Mouse (Mus musculus) right cerebral cortex, postnatal 14 days (tissue): Measurements from ENCODE around the gene Adamts4.

Source experiments
- DNase-seq: peaks from one replicate; pipeline ENCODE4 v3.0.0; 2022

Adamts4 gene

GRCm38 (mm10) chr1:171256937-171257548 lies 6.8 kb downstream of the Adamts4 start:
- DNase-seq: peak; percentile 52

DNA sequence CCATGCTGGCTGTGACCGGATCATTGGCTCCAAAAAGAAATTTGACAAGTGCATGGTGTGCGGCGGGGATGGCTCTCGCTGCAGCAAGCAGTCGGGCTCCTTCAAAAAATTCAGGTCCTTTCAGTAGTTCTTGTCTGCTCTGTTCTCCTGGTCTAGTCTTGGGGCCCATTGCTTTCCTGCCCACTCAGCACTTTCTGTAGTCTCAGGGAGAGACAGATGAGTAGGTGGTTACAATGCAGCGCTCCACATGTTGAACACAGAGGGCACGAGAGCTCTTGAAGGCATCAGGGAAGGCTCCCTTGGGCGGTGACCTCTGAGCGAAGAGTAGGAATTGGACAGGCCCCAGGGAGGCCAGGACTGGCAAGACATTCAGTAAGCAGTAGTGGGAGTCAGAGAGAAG lies 7.6 kb downstream of the Adamts4 start:
- DNase-seq: no peak

- DNase-seq: no peak
Observed at GRCm38 (mm10) chr1:171258921-171259320, 8.7 kb downstream of the Adamts4 start.

DNA sequence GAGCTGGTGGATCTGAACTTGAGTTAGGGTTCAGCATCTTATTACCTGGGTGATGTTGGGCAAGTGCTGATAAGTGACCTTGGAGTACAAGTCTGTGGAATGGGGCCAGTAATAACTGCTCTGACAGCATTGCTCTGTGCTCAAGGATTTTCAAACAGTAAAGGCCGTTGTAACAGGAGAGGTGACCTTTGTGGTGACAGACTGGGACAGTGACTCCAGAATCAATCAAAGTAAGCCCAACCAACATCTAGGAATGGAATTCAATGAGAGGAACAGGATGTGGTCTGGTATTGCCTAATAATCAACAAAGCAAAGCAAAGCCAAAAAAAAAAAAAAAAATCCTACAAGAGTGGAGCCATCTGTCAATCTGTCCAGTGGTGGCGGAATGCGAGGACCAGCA lies 10.1 kb downstream of the Adamts4 start:
- DNase-seq: no peak

- peak; percentile 70 for DNase-seq
Observed at GRCm38 (mm10) chr1:171262594-171263130, 12.4 kb downstream of the Adamts4 start.

- no peak for DNase-seq
Observed at GRCm38 (mm10) chr1:171263185-171263611, 13.0 kb downstream of the Adamts4 start.

DNA sequence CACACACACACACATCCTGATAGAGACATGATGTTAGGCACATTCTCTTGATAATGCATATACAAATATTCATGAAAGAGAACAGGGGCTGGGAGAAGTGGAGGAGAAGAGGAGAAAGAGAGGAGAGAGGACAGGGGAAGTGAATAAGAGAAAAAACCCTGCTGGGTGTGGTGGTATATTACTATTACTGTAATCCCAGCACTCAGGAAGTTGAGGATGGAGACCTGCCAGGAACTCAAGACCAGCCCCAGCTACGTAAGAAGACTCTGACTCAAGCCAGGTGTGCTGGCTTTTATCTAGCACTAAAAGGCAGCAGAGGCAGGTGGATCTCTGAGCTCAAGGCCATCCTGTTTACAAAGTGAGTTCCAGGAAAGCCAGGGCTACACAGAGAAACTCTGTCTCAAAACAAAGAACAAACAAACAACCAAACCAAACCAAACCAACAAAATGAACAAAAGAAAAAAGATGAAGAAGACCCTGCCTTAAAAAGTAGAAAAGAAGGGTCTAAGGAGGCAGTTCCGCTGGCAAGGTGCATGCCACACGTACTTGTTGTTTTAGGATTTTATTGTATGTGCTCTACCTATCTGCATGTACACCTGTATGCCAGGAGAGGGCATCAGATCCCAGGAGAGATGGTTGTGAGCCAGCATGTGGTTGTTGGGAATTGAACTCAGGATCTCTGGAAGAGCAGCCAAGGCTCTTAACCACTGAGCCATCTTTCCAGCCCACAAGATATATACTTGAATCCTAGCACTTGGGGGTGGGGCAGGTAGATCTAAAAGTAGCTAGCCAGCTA lies 13.6 kb downstream of the Adamts4 start:
- no peak for DNase-seq

- DNase-seq: no peak
Observed at GRCm38 (mm10) chr1:171265971-171266744, 15.9 kb downstream of the Adamts4 start.

DNA sequence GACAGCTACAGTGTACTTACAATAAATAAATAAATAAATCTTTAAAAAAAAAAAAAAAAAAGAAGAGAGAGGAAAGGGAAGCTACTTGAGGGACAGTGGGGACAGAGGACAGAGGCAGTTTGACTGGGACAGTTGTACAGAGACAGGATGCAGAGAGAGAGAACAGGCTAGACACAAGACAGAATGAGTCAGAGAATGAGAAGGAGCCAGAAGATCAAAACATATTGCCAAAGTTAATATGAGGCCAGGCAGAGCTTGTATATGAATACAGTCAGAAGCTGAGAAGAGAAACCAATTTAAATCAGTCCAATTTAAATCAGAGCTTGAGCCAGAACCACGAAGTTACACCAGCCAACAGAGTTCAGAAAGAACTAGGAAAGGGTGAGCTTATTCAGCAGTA lies 18.1 kb downstream of the Adamts4 start:
- DNase-seq: no peak

GRCm38 (mm10) chr1:171269848-171270572 lies 19.8 kb downstream of the Adamts4 start, which contains the start of gene B4galt3:
Gene B4galt3, plus strand, starts transcription at chr1:171270328.
- DNase-seq: peak; percentile 94

DNA sequence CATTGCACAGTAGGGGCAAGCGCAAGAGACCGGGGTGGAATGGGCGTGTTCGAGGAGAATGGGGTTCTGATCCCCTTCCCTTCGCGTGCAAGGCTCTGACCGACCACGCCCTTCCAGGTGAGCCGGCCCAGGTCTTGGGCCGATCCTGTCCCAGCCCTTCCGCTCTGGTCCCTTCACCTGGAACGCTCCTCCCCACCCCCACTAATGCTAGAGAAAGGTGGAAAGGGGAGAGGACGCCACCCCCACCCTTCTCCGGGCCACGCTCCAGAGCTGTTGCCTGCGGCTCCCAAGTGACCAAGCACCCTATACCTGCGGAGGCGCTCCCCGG lies 20.3 kb downstream of the Adamts4 start:
- DNase-seq: no peak

- no peak for DNase-seq
Observed at GRCm38 (mm10) chr1:171271196-171271595, 21.0 kb downstream of the Adamts4 start.

- no peak for DNase-seq
Observed at GRCm38 (mm10) chr1:171271622-171272021, 21.4 kb downstream of the Adamts4 start.

- DNase-seq: no peak
Observed at GRCm38 (mm10) chr1:171272086-171272485, 21.9 kb downstream of the Adamts4 start.

DNA sequence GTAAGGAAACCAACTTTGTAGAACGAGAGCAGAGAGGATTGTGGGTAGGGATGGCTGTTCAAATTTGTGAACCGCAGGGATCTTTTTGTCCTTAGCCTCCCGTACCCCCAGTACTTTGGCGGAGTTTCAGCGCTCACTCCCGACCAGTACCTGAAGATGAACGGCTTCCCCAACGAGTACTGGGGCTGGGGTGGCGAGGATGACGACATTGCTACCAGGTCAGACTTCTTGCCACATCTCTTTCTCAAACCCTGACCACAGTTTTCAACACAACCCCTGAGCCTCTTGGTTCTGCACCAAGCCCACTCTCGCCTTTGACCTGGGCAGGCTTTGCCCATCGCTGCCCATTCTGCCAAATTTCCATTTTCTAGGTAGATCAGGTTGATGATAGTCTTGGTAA lies 23.9 kb downstream of the Adamts4 start:
- DNase-seq: no peak

GRCm38 (mm10) chr1:171275144-171275734 lies 25.0 kb downstream of the Adamts4 start:
- no peak for DNase-seq

GRCm38 (mm10) chr1:171276110-171276748 lies 26.0 kb downstream of the Adamts4 start:
- no peak for DNase-seq

DNA sequence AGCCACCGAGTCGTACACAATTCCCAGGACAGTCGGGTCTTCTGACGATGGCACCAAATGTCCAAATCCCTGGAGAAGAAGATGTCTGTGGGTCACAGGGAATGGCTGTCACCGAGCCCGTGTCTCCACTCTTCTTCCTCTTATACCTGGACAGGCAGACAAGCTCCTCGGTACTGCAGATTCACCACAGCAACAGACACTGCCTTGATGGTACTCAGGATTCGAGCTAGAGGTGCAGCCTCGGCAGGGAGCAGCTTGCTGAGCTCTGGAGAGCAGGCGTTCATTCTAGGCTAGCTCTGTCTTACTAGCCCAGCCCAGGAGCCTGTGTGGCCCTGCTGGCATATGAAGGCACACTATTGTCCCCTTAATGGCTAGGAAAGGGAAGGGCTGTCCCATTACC lies 27.5 kb downstream of the Adamts4 start:
- no peak for DNase-seq

DNA sequence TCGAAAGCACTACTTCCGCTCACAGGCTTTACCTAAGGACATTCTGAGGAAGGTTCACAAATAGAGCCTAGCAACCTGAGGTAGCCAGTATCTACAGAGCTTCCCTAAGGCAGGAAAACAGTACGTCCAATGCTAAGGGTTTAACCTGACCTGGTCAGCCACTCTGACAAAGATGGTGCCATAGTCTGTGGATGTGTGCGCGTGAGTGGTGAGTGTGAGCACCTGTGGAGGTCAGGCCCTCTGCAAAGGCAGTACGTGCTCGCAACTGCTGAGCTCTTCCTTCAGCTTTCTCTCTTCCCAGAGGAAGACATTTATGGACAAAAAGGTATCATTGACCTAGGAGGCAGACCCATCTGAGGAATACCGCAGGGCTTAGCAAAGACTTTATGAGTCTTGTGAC lies 28.2 kb downstream of the Adamts4 start:
- no peak for DNase-seq

DNA sequence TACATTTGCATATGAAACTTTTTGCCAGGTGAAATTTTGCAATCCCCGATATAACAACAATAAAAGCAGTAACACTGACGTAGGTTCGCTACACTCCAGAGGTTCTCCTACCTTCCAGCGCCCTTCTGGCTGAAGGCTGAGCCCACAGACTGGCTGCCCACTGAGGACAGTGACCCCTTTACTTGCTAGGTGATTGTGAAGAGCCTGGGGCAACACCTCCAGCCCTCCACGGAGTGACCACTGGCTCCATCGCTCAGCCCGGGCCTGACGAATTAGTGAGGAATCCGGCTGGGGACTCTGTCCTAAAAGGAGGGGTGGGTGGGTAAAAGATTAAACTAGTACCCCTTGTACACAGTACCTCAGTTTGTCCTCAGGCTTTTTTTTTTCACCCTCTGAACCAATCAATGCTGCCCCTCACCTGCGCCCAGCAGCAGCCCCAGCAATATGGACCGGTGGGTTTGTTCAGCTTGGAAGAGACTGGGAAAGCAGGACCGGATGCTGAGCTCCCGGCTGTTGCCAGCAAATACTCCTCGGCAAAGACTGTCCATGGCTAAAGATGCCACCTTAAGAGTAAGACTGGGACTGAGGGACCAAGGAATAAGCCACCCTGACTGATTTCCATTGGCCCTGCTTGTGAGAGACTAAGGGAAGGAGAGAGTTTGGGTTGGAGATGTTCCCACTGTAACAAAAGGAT lies 28.9 kb downstream of the Adamts4 start:
- no peak for DNase-seq

- DNase-seq: no peak
Observed at GRCm38 (mm10) chr1:171279721-171280120, 29.5 kb downstream of the Adamts4 start.
